Mouse (Mus musculus) monocyte, adult 5-6 weeks (primary cell): ENCODE data around the gene Rps13. TPM values are rescaled to one million over a fixed set of nuclear protein-coding genes. Genes with fewer than 3 reads are reported as not detected.
A peak's percentile ranks its signal among the peaks of the same experiment; 100 is the strongest.
"Not testable (repeated sequence)": the region's sequence is repeated elsewhere in the genome, so short reads cannot be mapped to it uniquely, and the experiment has no call there.

Experiments
- ATAC-seq: fragments of 153-309, 156-312 bp; replicated peaks from 2 replicates; pipeline ENCODE4 v1.8.0; 2017; ENCODE audit warnings: mild to moderate bottlenecking; ENCODE audit not compliant: low TSS enrichment, insufficient number of reproducible peaks, severe bottlenecking, poor library complexity, low FRiP score
- total RNA-seq: library from RNA; stranded (forward); fragments of 200-1000, 200-491, 200-594 nt; gene quantifications from 3 replicates; pipeline ENCODE4 v1.2.3, GENCODE M21; 2017

The Rps13 gene
- 1,896 to 2,322 TPM (median 2,106 TPM) in 3 replicates for total RNA-seq

DNA sequence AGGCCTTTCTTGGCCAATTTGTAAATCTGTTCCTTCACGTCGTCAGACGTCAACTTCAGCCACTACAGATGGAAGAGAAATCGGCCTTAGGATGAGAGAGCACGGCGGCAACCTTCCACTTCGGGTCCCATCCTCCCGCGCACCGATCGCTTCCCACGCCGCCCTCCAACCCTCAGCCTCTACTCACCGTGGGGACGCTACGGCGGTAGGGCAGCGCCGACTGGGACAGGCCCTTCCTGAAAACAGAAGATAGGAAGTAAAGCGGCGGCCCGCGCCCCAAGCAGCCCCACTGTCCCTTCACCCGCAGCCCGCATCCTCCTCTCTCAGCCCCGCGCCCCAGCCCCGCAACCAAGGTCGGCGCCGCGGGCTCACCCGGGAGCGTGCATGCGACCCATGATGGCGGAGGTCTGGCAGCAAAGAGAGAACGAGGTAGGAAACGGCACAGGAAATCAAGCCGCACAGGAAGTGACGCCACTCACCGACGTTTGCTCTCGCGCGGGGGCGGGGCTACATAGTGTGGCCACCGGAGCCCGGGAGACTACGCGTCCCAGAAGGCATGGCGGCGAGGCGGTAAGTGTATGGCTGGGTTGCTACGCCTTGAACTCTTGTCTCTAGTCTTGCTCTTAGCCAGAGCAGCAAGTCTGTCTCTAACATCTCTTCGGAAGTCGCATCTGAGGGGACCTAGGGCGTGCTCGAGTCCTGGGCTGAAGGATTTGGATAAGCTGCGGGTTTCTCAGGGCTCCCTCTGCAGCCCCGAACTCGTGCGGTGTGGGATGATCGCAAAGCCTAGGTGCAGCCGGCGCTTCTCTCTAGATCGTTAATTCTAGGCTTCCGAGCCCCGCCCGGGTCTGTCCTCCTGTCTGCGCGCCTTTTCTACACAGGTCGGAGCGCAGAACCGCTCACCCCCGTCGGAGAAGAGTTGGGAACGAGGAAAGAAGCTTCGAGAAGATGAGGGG, at the start of gene Rps13:
Gene Rps13, minus strand, starts transcription at position 483 of the 956 bp plus-strand sequence.
- ATAC-seq = peak; percentile 98

DNA sequence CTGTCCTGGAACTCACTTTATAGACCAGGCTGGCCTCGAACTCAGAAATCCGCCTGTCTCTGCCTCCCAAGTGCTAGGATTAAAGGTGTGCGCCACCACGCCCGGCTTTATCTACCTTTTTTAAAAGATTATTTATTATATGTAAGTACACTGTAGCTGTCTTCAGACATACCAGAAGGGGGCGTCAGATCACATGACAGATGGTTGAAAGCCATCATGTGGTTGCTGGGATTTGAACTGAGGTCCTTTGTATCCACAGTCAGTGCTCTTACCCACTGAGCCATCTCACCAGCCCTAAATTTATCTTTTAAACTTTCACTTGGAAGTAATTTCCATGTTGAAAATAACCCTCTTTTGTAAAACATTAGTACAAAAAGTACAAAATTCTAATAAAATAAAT, 45.2 kb upstream of the Rps13 start:
- ATAC-seq = not testable (repeated sequence)

- ATAC-seq = no peak
Observed at GRCm38 (mm10) chr7:116374284-116374683, 40.3 kb upstream of the Rps13 start.

DNA sequence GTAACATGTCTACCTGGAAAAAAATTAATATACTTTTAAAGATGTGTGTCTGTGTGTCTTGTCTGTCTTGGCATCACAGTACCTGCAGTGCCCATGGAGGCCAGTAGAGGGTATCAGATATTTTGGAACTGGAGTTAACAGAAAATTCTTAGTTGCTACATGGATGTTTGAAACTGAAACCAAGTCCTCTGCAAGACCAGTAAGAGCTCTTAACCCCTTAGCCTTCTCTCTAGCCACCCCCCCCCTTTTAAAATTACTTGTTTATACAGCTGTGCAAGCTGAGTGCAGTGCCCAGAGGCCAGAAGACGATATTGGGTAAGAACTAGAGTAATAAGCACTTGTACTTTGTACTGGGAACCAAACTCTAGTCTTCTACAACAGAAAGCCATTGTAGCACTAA, 2.2 kb upstream of the Rps13 start:
- ATAC-seq = 0 out of 2 replicates have a peak, but pooled peaks have one; percentile 23

- ATAC-seq = no peak
Observed at GRCm38 (mm10) chr7:116335133-116335532, 1.1 kb upstream of the Rps13 start.

DNA sequence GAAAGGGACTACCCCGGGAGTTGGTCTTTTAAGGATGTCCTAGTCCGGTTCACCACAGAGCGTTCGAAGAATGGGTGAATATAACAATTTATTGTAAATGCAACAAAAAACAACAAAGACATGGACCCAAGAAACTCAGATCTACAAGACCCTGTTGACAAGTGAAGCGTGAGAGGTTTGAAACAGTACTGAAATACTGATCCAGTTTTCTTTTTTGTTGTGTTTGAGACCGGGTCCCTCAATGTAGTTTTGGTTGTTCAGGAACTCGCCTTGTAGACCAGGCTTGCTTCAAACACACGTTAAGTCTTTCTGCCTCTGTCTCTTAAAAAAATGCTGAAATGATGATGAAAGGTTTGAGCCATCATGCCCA, 659 bp upstream of the Rps13 start:
- ATAC-seq = no peak

GRCm38 (mm10) chr7:116331246-116331645, 2.7 kb downstream of the Rps13 start:
- no peak for ATAC-seq

DNA sequence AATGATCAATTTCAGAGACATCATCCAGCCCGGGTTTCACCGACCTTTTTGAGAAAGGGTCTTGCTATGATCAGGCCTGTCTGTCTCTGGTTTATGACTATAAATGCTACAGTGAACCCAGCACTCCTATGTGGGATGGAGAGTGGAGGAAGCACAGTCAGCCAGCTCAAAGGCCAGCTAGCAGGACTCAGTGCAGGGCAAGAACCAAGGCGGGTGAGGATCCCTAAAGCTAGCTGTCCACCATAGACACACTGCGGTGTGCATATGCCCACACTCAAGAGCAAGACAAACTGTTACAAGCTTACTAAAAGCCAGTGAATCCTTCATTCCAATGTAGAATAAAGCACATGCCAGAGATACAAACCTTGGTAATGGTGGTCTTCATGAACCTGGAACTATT, 4.1 kb downstream of the Rps13 start:
- ATAC-seq = no peak

DNA sequence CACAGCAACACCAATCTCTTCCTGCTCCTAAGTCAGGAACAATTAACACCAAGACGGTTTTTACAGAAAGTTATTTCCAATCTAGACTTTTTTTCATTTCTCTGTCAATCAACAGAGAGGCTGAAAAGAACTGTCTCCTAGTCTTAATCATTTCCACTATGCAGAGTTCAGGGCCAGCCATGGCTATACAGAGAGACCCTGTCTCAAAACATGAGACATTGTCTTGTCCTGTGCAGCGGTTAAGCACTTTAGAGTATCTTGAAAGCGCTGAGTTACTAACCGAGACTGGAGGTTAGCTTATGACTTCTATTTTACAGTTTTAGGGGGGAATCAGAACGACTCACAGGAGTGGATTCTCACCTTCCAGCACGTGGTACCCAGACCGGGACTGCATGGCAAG, 5.2 kb downstream of the Rps13 start:
- ATAC-seq = no peak

DNA sequence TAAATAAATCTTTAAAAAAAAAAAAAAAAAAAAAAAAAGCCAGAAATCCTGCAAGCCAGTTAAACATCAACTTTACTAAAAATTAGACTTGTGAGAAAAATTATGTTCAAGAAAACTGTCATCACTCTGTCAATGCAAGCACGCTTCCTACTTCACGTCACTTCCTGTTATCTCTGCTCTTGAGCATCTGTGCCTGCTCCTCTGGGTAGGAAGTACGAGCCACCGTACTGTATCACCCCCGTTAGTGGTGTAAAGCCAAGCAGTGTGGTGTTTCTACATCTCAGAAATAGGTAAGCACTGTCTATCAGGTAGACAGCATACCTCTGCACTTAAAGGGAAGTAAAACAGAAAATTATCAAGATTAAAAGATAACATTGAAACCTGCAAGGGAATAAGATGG, 6.1 kb downstream of the Rps13 start:
- ATAC-seq = peak; percentile 88

DNA sequence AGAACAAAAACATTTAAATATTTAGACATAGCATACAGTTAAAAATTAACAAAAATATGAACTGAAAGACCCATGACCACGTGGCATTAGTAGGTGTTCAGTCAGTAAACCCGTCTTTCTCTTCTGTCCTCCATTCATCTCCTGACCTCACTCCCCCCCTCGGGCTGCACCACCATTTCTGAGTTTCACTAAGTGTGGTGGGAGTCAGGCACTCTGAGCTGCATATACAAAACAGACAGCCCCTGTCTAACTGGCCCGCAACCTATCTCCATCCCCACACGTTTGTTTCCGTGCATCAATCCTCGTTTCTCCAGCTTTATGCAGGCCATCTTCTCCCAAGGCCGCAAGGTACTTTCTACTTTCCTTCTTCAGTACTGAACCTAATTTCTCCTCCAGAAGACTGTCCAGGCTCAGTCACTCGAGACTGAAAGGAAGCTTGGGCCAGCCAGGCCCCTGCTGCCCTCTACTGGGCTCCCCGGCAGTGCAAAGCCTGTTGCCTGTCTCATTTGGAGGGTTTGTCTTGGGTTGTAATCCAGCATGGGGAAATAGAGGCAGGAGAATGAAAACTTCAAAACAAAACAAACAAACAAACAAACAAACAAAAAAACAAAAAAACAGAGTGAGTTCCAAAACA, 10.5 kb downstream of the Rps13 start:
- ATAC-seq = no peak

DNA sequence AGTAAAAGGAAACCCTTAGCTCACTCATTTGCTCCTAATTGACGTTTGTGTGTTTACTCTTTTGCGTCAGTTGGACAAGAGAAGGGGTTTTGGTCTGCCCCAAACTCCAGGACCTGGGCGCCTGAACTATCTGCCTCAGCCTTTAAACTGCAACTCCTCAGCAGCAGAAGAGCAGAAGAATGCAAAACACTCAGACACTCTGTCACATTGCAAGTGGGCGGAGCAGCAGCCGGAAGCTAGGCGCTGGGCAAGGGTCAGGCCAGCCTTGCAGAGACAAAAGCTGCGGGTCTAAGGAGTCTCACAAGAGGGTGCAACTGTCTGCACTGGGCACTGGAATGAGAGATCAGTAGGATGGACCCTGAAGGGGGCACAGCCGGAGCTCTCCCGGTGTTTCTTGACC, 24.5 kb downstream of the Rps13 start:
- ATAC-seq = no peak

DNA sequence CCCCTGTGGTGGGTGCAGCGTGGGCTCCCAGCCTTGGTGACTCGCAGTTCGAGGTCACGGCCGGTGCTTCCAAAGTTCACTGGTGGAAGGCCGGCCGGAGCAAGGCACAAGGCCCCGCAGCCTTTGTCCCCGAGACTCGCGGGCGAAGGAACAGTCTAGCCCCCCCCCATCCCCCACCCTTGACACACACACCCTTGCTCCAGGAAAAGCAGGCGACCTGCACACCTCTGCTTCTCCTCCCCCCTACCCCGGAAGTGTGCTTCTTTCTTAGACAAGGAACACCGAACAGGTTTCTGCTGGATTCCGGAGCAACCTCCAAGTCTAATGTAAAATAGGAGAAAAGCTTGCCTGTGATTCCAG, 25.4 kb downstream of the Rps13 start:
- no peak for ATAC-seq

GRCm38 (mm10) chr7:116307871-116308631, 25.9 kb downstream of the Rps13 start, which contains the start of gene Plekha7:
Plekha7 (minus strand) TSS chr7:116308376.
- 0 out of 2 replicates have a peak, but pooled peaks have one; percentile 30 for ATAC-seq

- no peak for ATAC-seq
Observed at GRCm38 (mm10) chr7:116307099-116307870, 26.7 kb downstream of the Rps13 start.

DNA sequence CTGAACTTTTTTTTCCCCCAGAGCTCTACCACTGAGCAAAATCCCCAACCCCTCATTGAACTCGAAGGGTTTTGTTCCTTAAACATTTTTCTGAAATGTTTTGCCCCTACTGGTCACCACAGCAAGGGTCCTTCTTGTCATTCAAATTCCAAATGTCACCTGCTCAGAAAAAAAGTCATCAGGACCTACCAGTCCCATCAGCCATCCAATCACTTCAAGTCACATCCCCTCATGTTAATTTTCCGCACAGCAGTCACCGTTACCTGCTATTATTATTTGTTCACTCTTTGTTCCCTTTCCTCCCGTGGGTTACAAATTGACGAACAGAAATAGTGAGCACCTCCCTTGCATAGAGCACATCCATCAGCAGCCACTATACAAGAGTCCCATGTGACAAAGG, 27.4 kb downstream of the Rps13 start:
- no peak for ATAC-seq

GRCm38 (mm10) chr7:116301661-116302311, 32.2 kb downstream of the Rps13 start:
- ATAC-seq = no peak

GRCm38 (mm10) chr7:116301144-116301543, 32.9 kb downstream of the Rps13 start:
- ATAC-seq = no peak
